Mouse (Mus musculus) neural tube, embryonic 10.5 days (tissue): ENCODE results near the gene Dixdc1.

Experiments
- DNase-seq: peaks from one replicate; pipeline ENCODE4 v3.0.0-alpha.2; 2017; ENCODE audit warnings: low spot score; ENCODE audit errors: extremely low spot score

The Dixdc1 gene

GRCm38 (mm10) chr9:50700921-50701691, 38.2 kb downstream of the Dixdc1 start:
- DNase-seq = no peak

GRCm38 (mm10) chr9:50698418-50699409, 40.6 kb downstream of the Dixdc1 start:
- DNase-seq = peak; percentile 55

- DNase-seq = peak; percentile 67
These were observed 41.6 kb downstream of the Dixdc1 start for GRCm38 (mm10) chr9:50697706-50698041.

- no peak for DNase-seq
These were observed 42.2 kb downstream of the Dixdc1 start for GRCm38 (mm10) chr9:50696851-50697705.

- DNase-seq = no peak
These were observed 44.2 kb downstream of the Dixdc1 start for GRCm38 (mm10) chr9:50695153-50695552.

- DNase-seq = peak; percentile 44
These were observed 45.7 kb downstream of the Dixdc1 start for GRCm38 (mm10) chr9:50693631-50694030.

GRCm38 (mm10) chr9:50692626-50693580, 46.4 kb downstream of the Dixdc1 start:
- peak; percentile 19 for DNase-seq

GRCm38 (mm10) chr9:50686866-50687652, 52.3 kb downstream of the Dixdc1 start:
- no peak for DNase-seq

GRCm38 (mm10) chr9:50681727-50682126, 57.6 kb downstream of the Dixdc1 start:
- DNase-seq = no peak

- no peak for DNase-seq
These were observed 59.9 kb downstream of the Dixdc1 start for GRCm38 (mm10) chr9:50679406-50679805.

- DNase-seq = no peak
These were observed 64.5 kb downstream of the Dixdc1 start for GRCm38 (mm10) chr9:50674771-50675170.

- DNase-seq = peak; percentile 31
These were observed 68.6 kb downstream of the Dixdc1 start for GRCm38 (mm10) chr9:50670690-50671089.

- no peak for DNase-seq
These were observed 71.5 kb downstream of the Dixdc1 start for GRCm38 (mm10) chr9:50667579-50668498.

- DNase-seq = no peak
These were observed 72.9 kb downstream of the Dixdc1 start for GRCm38 (mm10) chr9:50666442-50666841.

GRCm38 (mm10) chr9:50664826-50665225, 74.5 kb downstream of the Dixdc1 start:
- no peak for DNase-seq

GRCm38 (mm10) chr9:50660431-50660830, 78.9 kb downstream of the Dixdc1 start:
- peak; percentile 32 for DNase-seq

GRCm38 (mm10) chr9:50659392-50660217, 79.7 kb downstream of the Dixdc1 start, which contains the start of gene Dlat:
TSS of gene Dlat (minus strand) at chr9:50659780.
- DNase-seq = peak; percentile 93
